Mouse (Mus musculus) brown adipose tissue, adult 24 weeks (tissue): ENCODE results near the gene Cpsf2. TPM values are rescaled to one million over a fixed set of nuclear protein-coding genes. Genes with fewer than 3 reads are reported as not detected.

Experiments used
- H3K27ac ChIP-seq: fragments of 200-500 bp; replicated peaks from 2 replicates; pipeline ENCODE4 v1.5.1; 2012; ENCODE audit warnings: low read depth, mild to moderate bottlenecking, low read length
- H3K4me1 ChIP-seq: fragments of 200-500 bp; 2 replicates; pipeline ENCODE4 v1.6.1; 2012; ENCODE audit warnings: low read length, mixed read lengths; ENCODE audit not compliant: control insufficient read depth, insufficient read depth, insufficient read length
- H3K4me3 ChIP-seq: fragments of 200-500 bp; 2 replicates; pipeline ENCODE4 v1.5.1; 2012; ENCODE audit warnings: low read depth, mild to moderate bottlenecking, low read length, moderate library complexity; ENCODE audit not compliant: insufficient read depth
- polyA plus RNA-seq: library from polyadenylated mRNA; stranded (reverse); fragments of >200 nt; gene quantifications from 2 replicates; pipeline ENCODE4 v1.2.4, GENCODE M21; 2012; ENCODE audit not compliant: missing spikeins, insufficient read depth, insufficient read length

Gene Cpsf2
- polyA plus RNA-seq, 1 experiment = 12.3 TPM

- peak overlapping the region; percentile 87 for H3K4me3 ChIP-seq
- H3K27ac ChIP-seq = peak overlapping the region; percentile 99
- H3K4me1 ChIP-seq = peaks cover 11% of the 10 kb centered on the region; the same call in 1 of the 2 replicates
Observed at GRCm38 (mm10) chr12:101975167-101975600, 604 bp upstream of the Cpsf2 start.

GRCm38 (mm10) chr12:101976651-101977403 lies 1.0 kb downstream of the Cpsf2 start:
- Histone ChIP-seq H3K4me3 (peak overlapping the region; percentile 87), H3K4me1 (peaks cover 11% of the 10 kb centered on the region; the same call in 1 of the 2 replicates), H3K27ac (peak overlapping the region; percentile 87; the same call in 1 of the 2 replicates)

DNA sequence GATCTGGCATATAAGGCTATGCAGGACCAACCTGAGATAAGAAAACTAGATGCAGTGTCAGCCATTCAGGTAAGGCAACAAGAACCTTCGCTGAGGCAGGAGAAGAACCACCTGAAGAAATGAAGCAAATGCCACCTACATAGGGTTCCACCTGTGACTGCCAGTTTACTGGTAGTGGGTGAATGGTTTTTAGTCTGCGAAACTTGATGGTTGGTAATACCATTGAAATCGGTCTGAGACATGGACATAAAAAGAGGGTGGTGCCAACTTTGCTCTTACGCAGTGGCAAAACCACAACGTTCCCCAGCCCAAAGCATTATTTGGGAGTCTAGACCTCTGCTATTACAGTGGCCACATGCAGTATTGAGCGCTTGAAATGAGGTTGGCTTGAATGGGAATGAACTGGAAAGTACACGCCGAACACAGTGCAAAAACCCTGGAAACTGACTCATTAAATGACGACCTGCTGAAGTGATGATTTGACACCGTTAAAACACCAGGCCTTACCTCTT lies 1.7 kb downstream of the Cpsf2 start:
- H3K27ac ChIP-seq = no peak overlapping the region
- peaks cover 11% of the 10 kb centered on the region; the same call in 1 of the 2 replicates for H3K4me1 ChIP-seq
- peak overlapping the region; percentile 87; the same call in 1 of the 2 replicates for H3K4me3 ChIP-seq

- Histone ChIP-seq H3K27ac (no peak overlapping the region), H3K4me1 (peaks cover 11% of the 10 kb centered on the region; the same call in 1 of the 2 replicates), H3K4me3 (no peak overlapping the region)
Observed at GRCm38 (mm10) chr12:101978162-101978561, 2.4 kb downstream of the Cpsf2 start.

DNA sequence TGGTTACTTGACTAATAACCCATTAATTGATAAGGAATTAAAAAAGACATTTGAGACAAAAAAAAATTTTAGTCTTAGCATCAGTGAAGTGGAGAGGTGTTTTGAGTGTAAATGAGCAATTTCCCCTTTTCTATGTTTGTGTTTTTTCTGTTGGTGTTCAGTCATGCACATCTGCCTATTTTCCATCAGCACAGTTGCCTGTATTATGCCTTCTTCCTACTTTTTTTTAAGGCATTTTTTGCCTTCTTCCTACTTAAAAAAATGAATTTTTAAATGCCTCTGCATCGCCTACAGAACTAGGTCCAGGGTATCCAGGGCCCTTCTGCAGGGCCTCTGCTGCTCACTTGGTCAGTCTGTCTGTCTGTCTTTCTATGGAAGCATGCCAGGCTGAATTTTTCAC lies 2.8 kb downstream of the Cpsf2 start:
- peaks cover 11% of the 10 kb centered on the region; the same call in 1 of the 2 replicates for H3K4me1 ChIP-seq
- H3K27ac ChIP-seq = no peak overlapping the region
- no peak overlapping the region for H3K4me3 ChIP-seq

DNA sequence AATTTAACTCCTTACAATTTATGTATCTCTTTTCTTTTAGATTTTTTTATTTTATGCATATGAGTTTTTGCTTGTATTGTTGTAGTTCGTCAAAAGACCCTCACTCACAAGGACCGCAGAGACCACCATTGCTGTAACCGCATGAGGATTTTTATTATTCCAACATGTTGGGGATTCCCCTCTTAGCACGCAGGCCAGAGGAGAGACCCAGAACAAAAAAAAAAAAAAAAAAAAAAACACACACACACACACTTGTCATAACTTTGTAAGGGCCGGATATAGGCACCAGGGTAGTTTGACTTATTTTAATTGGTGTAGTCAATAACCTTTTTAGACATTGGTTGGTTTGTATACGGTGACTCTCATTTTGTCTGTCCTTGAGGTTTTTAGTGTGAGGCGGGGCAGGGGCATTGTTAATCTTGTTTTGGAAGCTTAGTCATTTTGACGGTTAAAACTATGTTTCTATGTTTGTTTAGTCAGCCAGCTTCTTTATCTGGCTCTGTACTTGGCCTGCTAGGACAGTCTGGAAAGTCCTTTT lies 3.5 kb downstream of the Cpsf2 start:
- peaks cover 11% of the 10 kb centered on the region; the same call in 1 of the 2 replicates for H3K4me1 ChIP-seq
- H3K4me3 ChIP-seq = no peak overlapping the region
- no peak overlapping the region for H3K27ac ChIP-seq

DNA sequence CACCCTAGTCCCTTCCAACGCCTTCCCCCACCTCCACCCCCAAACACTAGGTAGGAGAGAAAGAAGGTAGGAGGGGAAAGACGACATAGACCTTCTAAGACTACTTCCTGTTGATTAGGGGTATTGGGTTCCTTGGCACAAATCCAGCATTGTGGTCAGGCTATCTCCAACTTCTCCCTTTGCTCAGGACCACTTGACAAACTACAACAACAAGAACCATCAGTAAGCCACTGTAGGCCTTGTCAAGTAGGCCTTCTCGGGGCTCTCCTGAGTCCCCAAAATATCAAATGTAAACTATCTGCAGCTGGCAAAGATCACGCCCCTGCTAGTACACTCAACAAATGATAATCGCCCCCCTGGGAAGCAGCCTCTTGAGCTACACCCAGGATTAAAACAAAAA lies 4.5 kb downstream of the Cpsf2 start:
- Histone ChIP-seq H3K4me1 (peaks cover 11% of the 10 kb centered on the region; the same call in 1 of the 2 replicates), H3K27ac (no peak overlapping the region), H3K4me3 (no peak overlapping the region)

- no peak overlapping the region for H3K4me3 ChIP-seq
- H3K27ac ChIP-seq = no peak overlapping the region
- H3K4me1 ChIP-seq = peaks cover 11% of the 10 kb centered on the region; the same call in 1 of the 2 replicates
Observed at GRCm38 (mm10) chr12:101981559-101981958, 5.8 kb downstream of the Cpsf2 start.

DNA sequence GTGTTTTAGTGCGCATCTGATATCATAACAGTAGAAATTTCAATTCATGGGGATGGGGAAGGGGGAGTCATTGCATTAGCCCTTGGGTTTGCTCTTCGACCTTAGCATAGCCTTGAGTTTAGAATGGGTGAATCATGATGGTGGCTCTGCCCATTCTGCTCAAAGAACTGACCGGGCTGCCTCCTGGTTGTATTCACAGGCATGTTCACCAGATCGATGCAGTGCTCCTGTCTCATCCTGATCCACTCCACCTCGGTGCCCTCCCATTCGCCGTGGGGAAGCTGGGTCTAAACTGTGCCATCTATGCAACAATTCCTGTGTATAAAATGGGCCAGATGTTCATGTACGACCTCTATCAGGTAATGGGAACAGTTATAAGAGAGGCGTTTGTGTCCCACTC lies 7.2 kb downstream of the Cpsf2 start:
- Histone ChIP-seq H3K27ac (no peak overlapping the region), H3K4me3 (no peak overlapping the region), H3K4me1 (no peaks in the 10 kb centered on the region)

GRCm38 (mm10) chr12:101985110-101985509 lies 9.3 kb downstream of the Cpsf2 start:
- Histone ChIP-seq H3K4me1 (no peaks in the 10 kb centered on the region), H3K4me3 (no peak overlapping the region), H3K27ac (no peak overlapping the region)

- H3K27ac ChIP-seq = no peak overlapping the region
- H3K4me1 ChIP-seq = no peaks in the 10 kb centered on the region
- no peak overlapping the region for H3K4me3 ChIP-seq
Observed at GRCm38 (mm10) chr12:101987659-101988058, 11.9 kb downstream of the Cpsf2 start.

- no peak overlapping the region for H3K27ac ChIP-seq
- H3K4me1 ChIP-seq = no peaks in the 10 kb centered on the region
- H3K4me3 ChIP-seq = no peak overlapping the region
Observed at GRCm38 (mm10) chr12:101994576-101995467, 19.0 kb downstream of the Cpsf2 start.

DNA sequence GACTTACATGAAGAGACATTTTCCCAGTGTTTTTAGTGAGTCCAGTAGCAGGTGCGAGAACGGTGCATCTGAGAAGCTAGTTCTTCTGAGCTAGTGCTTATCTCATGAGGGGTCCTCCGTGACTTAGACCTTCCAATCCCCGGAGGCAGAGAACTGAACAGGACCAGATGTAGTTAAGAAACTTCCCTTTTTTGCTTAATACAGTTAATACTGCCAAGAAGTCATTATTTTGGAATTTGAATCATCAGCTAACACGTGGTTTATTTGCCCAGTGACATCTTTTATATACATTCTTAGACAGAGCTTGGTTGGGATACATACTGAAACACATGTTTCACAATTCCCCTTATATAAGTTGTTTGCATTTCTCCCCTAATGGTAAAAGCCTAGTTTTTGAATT lies 23.1 kb downstream of the Cpsf2 start:
- H3K4me3 ChIP-seq = no peak overlapping the region
- no peak overlapping the region for H3K27ac ChIP-seq
- no peaks in the 10 kb centered on the region for H3K4me1 ChIP-seq

GRCm38 (mm10) chr12:102000785-102001184 lies 25.0 kb downstream of the Cpsf2 start:
- no peak overlapping the region for H3K27ac ChIP-seq
- H3K4me1 ChIP-seq = no peaks in the 10 kb centered on the region
- H3K4me3 ChIP-seq = no peak overlapping the region
